Mouse (Mus musculus): ENCODE results near the gene Tcea2. TPM values are rescaled to one million over a fixed set of nuclear protein-coding genes. Genes with fewer than 3 reads are reported as not detected.

Tcea2 gene
- polyA plus RNA-seq, 1 experiment from 2014 or later: 21.5 TPM

DNA sequence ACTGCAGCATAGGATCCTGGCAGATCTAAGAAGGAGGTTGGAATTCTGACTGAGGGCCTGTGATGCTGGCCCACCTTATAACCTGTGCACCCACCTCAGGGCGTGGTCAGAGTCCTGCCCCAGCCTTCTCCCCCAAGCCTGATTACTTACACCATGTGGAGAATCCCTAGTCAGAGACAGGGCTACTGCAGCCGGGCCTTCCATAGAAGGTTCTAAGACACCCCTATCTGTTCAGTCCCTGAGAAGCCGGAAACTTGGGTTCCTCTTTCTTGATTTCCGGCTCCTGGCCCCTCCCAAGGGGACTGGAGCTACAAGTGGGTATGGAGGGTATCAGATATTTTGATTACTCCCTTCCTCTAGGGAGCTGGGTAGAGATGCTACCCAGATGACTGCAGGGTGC, 11.5 kb downstream of the Tcea2 start:
- Histone ChIP-seq H3K9me3 (no peaks in the 10 kb centered on the region), H3K4me3 (replicated peaks) (no peak overlapping the region), H3K4me1 (peaks cover 16% of the 10 kb centered on the region), H3K36me3 (peaks cover 15% of the 10 kb centered on the region), H3K27ac (no peak overlapping the region), H3K27me3 (replicated peaks) (no peaks in the 10 kb centered on the region), H3K9ac (no peak overlapping the region), H3K4me2 (no peak overlapping the region)
- ATAC-seq (ENCODE audit: insufficient read depth, low FRiP score, low read depth): no peak
- WGBS: 83% methylated on average over 4 of the region's 4 CpGs

- Histone ChIP-seq H3K9me3 (no peaks in the 10 kb centered on the region), H3K4me3 (replicated peaks) (peak overlapping the region; percentile 68; the same call in 1 of the 2 replicates), H3K4me1 (peaks cover 16% of the 10 kb centered on the region), H3K36me3 (peaks cover 11% of the 10 kb centered on the region; the same call in 1 of the 2 replicates), H3K9ac (no peak overlapping the region), H3K27me3 (replicated peaks) (no peaks in the 10 kb centered on the region), H3K4me2 (peak overlapping the region; percentile 96), H3K27ac (no peak overlapping the region)
- no peak for ATAC-seq (ENCODE audit: insufficient read depth, low FRiP score, low read depth)
- WGBS: 89% methylated on average over 3 of the region's 3 CpGs
These were observed 12.2 kb downstream of the Tcea2 start for GRCm38 (mm10) chr2:181692304-181692703.

GRCm38 (mm10) chr2:181693339-181694280, 13.5 kb downstream of the Tcea2 start, which contains the start of gene Rgs19:
Gene Rgs19, minus strand, starts transcription at chr2:181693977.
- Histone ChIP-seq H3K9me3 (no peaks in the 10 kb centered on the region), H3K9ac (peak within 1 kb of the TSS; percentile 81), H3K36me3 (0 out of 2 replicates have a peak, but pooled peaks cover 9% of the 10 kb centered on the region), H3K4me3 (replicated peaks) (peak within 1 kb of the TSS; percentile 68), H3K27me3 (replicated peaks) (no peaks in the 10 kb centered on the region), H3K4me1 (peaks cover 16% of the 10 kb centered on the region), H3K27ac (peak within 1 kb of the TSS; percentile 71), H3K4me2 (peak within 1 kb of the TSS; percentile 96)
- ATAC-seq (ENCODE audit: insufficient read depth, low FRiP score, low read depth): peak; percentile 85
- under 1% methylated on average over 60 of the region's 75 CpGs for WGBS

- Histone ChIP-seq H3K27me3 (replicated peaks) (no peaks in the 10 kb centered on the region), H3K4me1 (peaks cover 16% of the 10 kb centered on the region), H3K27ac (0 out of 2 replicates have a peak overlapping the region, but pooled peaks have one; percentile 71), H3K9ac (no peak overlapping the region), H3K4me2 (peak overlapping the region; percentile 96), H3K4me3 (replicated peaks) (peak overlapping the region; percentile 68; the same call in 1 of the 2 replicates), H3K9me3 (no peaks in the 10 kb centered on the region), H3K36me3 (0 out of 2 replicates have a peak, but pooled peaks cover 1% of the 10 kb centered on the region)
- no peak for ATAC-seq (ENCODE audit: insufficient read depth, low FRiP score, low read depth)
- WGBS: 89% methylated on average over 3 of the region's 3 CpGs
These were observed 14.5 kb downstream of the Tcea2 start for GRCm38 (mm10) chr2:181694581-181694980.

DNA sequence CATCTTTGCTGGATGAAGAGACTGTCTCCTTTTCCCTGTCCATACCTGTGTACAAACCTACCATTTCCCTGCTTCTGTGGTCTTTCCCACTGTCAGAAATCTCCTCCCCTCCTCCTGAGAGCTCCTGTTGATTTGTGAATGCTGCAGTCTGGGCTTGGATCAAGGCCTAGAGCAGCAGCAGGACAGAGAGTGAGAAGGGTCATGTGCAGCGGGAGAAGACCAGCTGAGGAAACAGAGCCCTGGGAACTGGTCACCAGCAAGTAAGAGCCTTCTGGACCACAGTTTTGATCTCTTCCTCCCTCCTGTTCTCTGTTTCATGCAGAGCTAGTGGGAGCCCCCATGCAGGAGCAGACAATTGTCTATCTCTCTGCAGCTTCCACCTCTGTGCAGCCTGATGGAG, 15.7 kb downstream of the Tcea2 start:
- 79% methylated on average over 1 of the region's 1 CpGs for WGBS
- Histone ChIP-seq H3K4me2 (no peak overlapping the region), H3K36me3 (no peaks in the 10 kb centered on the region), H3K9ac (no peak overlapping the region), H3K27me3 (replicated peaks) (no peaks in the 10 kb centered on the region), H3K4me3 (replicated peaks) (no peak overlapping the region), H3K9me3 (no peaks in the 10 kb centered on the region), H3K27ac (no peak overlapping the region), H3K4me1 (peaks cover 16% of the 10 kb centered on the region)
- no peak for ATAC-seq (ENCODE audit: insufficient read depth, low FRiP score, low read depth)

GRCm38 (mm10) chr2:181696801-181697420, 16.8 kb downstream of the Tcea2 start:
- no peaks in the 10 kb centered on the region for H3K27me3 ChIP-seq (replicated peaks)
- H3K4me3 ChIP-seq (replicated peaks): no peak overlapping the region
- ATAC-seq (ENCODE audit: insufficient read depth, low FRiP score, low read depth): no peak
- H3K9me3 ChIP-seq: no peaks in the 10 kb centered on the region
- no peak overlapping the region for H3K4me2 ChIP-seq
- 68% methylated on average over 33 of the region's 33 CpGs for WGBS
- H3K4me1 ChIP-seq: peaks cover 16% of the 10 kb centered on the region
- H3K36me3 ChIP-seq: no peaks in the 10 kb centered on the region
- no peak overlapping the region for H3K27ac ChIP-seq
- no peak overlapping the region for H3K9ac ChIP-seq

GRCm38 (mm10) chr2:181698241-181698640, 18.1 kb downstream of the Tcea2 start, which contains the start of gene Lkaaear1:
Gene Lkaaear1, minus strand, starts transcription at chr2:181698442.
- Histone ChIP-seq H3K9ac (no peak within 1 kb of the TSS), H3K4me1 (peaks cover 5% of the 10 kb centered on the region), H3K36me3 (no peaks in the 10 kb centered on the region), H3K4me2 (no peak within 1 kb of the TSS), H3K27me3 (replicated peaks) (no peaks in the 10 kb centered on the region), H3K9me3 (no peaks in the 10 kb centered on the region), H3K27ac (no peak within 1 kb of the TSS), H3K4me3 (replicated peaks) (no peak within 1 kb of the TSS)
- WGBS: 51% methylated on average over 5 of the region's 5 CpGs
- ATAC-seq (ENCODE audit: insufficient read depth, low FRiP score, low read depth): no peak

DNA sequence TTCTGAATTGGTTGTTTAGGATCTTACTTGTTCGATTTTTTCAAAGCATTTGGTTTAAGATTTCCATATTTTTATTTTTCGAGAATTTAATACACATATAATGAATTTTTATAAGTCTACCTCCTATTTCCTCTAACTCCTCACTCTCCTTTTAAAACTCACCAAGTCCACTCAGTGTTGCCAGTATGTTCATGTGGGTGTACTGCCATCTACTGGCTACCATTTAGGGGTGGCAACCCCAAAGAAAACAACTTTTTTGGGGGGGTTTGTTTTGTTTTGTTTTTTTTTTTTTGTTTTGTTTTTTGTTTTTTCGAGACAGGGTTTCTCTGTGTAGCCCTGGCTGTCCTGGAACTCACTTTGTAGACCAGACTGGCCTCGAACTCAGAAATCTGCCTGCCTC, 26.6 kb downstream of the Tcea2 start:
- Histone ChIP-seq H3K4me1 (no peaks in the 10 kb centered on the region), H3K27me3 (replicated peaks) (no peaks in the 10 kb centered on the region), H3K4me2 (no peak overlapping the region), H3K36me3 (no peaks in the 10 kb centered on the region), H3K27ac (no peak overlapping the region), H3K9me3 (no peaks in the 10 kb centered on the region), H3K4me3 (replicated peaks) (no peak overlapping the region), H3K9ac (no peak overlapping the region)
- ATAC-seq (ENCODE audit: insufficient read depth, low FRiP score, low read depth): no peak
- 46% methylated on average over 4 of the region's 4 CpGs for WGBS

- ATAC-seq (ENCODE audit: insufficient read depth, low FRiP score, low read depth): no peak
- WGBS: 84% methylated on average over 1 of the region's 1 CpGs
These were observed 33.6 kb downstream of the Tcea2 start for GRCm38 (mm10) chr2:181713749-181714148.

DNA sequence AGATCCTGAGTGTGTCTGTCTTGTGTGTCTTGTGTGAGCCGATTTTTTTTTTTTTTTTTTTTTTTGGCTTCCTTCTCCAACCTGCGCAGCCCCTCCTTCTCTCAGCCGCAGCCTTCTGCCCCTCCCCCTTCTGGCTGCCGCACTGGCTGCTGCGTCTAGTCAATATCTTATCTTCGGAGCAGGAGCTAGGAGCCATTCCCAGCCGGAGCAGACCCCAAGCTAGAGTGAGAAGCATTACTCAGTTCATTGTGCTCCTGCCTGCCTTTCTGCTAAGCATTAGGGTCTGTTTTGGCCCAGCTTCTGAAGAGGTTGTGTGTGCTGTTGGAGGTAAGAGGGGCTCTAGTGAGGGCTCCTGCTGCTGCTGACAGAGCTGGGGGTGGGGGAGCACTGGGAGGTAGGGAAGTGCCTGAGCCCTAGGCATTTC, 34.8 kb downstream of the Tcea2 start, which contains the start of gene Oprl1:
TSS of gene Oprl1 (plus strand) at position 114 of the 424 bp plus-strand sequence.
- Histone ChIP-seq H3K27ac (no peak within 1 kb of the TSS), H3K27me3 (replicated peaks) (no peaks in the 10 kb centered on the region), H3K4me2 (peak within 1 kb of the TSS; percentile 39), H3K36me3 (no peaks in the 10 kb centered on the region), H3K4me3 (replicated peaks) (peak within 1 kb of the TSS; percentile 17; the same call in 1 of the 2 replicates), H3K9ac (no peak within 1 kb of the TSS), H3K4me1 (0 out of 2 replicates have a peak, but pooled peaks cover 4% of the 10 kb centered on the region), H3K9me3 (no peaks in the 10 kb centered on the region)
- WGBS: 1% methylated on average over 7 of the region's 7 CpGs
- peak; percentile 39; the same call in 1 of the 2 replicates for ATAC-seq (ENCODE audit: insufficient read depth, low FRiP score, low read depth)

More at GRCm38 (mm10) chr2:181713749-181714148, 33.6 kb downstream of the Tcea2 start:
- Histone ChIP-seq H3K4me2 (no peak overlapping the region), H3K9me3 (no peaks in the 10 kb centered on the region), H3K27me3 (replicated peaks) (no peaks in the 10 kb centered on the region), H3K4me1 (0 out of 2 replicates have a peak, but pooled peaks cover 4% of the 10 kb centered on the region), H3K4me3 (replicated peaks) (no peak overlapping the region), H3K27ac (no peak overlapping the region), H3K9ac (no peak overlapping the region), H3K36me3 (no peaks in the 10 kb centered on the region)

- 0 out of 2 replicates have a peak, but pooled peaks have one; percentile 27 for ATAC-seq (ENCODE audit: insufficient read depth, low FRiP score, low read depth)
- 66% methylated on average over 3 of the region's 3 CpGs for WGBS
- Histone ChIP-seq H3K9ac (no peak overlapping the region), H3K27ac (no peak overlapping the region), H3K4me1 (0 out of 2 replicates have a peak, but pooled peaks cover 4% of the 10 kb centered on the region), H3K4me2 (peak overlapping the region; percentile 39), H3K9me3 (no peaks in the 10 kb centered on the region), H3K4me3 (replicated peaks) (peak overlapping the region; percentile 17; the same call in 1 of the 2 replicates), H3K36me3 (no peaks in the 10 kb centered on the region), H3K27me3 (replicated peaks) (no peaks in the 10 kb centered on the region)
These were observed 35.3 kb downstream of the Tcea2 start for GRCm38 (mm10) chr2:181715382-181715781.

Data from stomach, embryonic 15.5 days (tissue).